Mouse (Mus musculus) CH12.LX (cell line): ENCODE measurements around the gene Dtnbp1. TPM values are rescaled to one million over a fixed set of nuclear protein-coding genes. Genes with fewer than 3 reads are reported as not detected.

ENCODE experiments used
- DNase-seq: peaks from one replicate; pipeline ENCODE4 v3.0.0-alpha.2; 2013; ENCODE audit errors: extremely low read depth
- H3K27ac ChIP-seq: 2 replicates; pipeline ENCODE4 v1.5.1; 2012; ENCODE audit warnings: low read depth, mild to moderate bottlenecking, control low read depth, moderate library complexity; ENCODE audit not compliant: insufficient read depth
- H3K27me3 ChIP-seq: replicated peaks from 2 replicates; pipeline ENCODE3; 2012; ENCODE audit warnings: inconsistent platforms
- H3K36me3 ChIP-seq, 2 experiments: replicated peaks in 1 of 2; 2 replicates each; pipeline versions ENCODE3 to v1.6.1; 2012; ENCODE audit warnings: inconsistent platforms in 1 of 2, low read length in 1 of 2, mild to moderate bottlenecking in 1 of 2, mixed read lengths in 1 of 2, moderate library complexity in 1 of 2; ENCODE audit not compliant: control insufficient read depth in 1 of 2, insufficient read depth in 1 of 2
- H3K4me1 ChIP-seq, 2 experiments: 2 replicates each; pipeline ENCODE4 v1.6.1; 2012; ENCODE audit warnings: inconsistent platforms in 1 of 2, moderate library complexity in 1 of 2; ENCODE audit not compliant: insufficient read depth in 2 of 2, control insufficient read depth in 1 of 2
- H3K4me2 ChIP-seq: 2 replicates; pipeline ENCODE4 v1.6.1; 2012; ENCODE audit warnings: low read depth, mild to moderate bottlenecking, control low read depth; ENCODE audit not compliant: poor library complexity, insufficient read depth, severe bottlenecking
- H3K4me3 ChIP-seq, 3 experiments: fragments of 150-350 bp in 1 of 3; sonication (generic) in 1 of 3; replicated peaks in 1 of 3; 2 replicates each; pipeline versions ENCODE3 to v1.5.1; 2011 to 2012; ENCODE audit warnings: low read depth in 2 of 3, low read length in 2 of 3, mild to moderate bottlenecking in 2 of 3, moderate library complexity in 2 of 3, control low read depth in 1 of 3, improper control_type of control experiment in 1 of 3, inconsistent platforms in 1 of 3, mixed read lengths in 1 of 3; ENCODE audit not compliant: poor library complexity in 1 of 3
- H3K79me2 ChIP-seq: replicated peaks from 2 replicates; pipeline ENCODE4 v1.6.1; 2012; ENCODE audit warnings: mild to moderate bottlenecking, moderate library complexity; ENCODE audit not compliant: control insufficient read depth, poor library complexity, insufficient read depth, severe bottlenecking; ENCODE audit errors: extremely low read depth
- H3K9ac ChIP-seq: 2 replicates; pipeline ENCODE4 v1.6.1; 2012; ENCODE audit warnings: low read depth, mild to moderate bottlenecking, control low read depth, moderate library complexity; ENCODE audit not compliant: insufficient read depth
- H3K9me3 ChIP-seq: replicated peaks from 2 replicates; pipeline ENCODE3; 2012; ENCODE audit warnings: low read length, inconsistent platforms, mixed read lengths
- BHLHE40 ChIP-seq: IDR thresholded peaks from 2 replicates; pipeline ENCODE4 v1.6.1; 2011; ENCODE audit warnings: mild to moderate bottlenecking, low read depth, low read length, improper control_type of control experiment
- CHD1 ChIP-seq: IDR thresholded peaks from 2 replicates; pipeline ENCODE4 v1.6.1; 2012; ENCODE audit warnings: low read depth, low read length, improper control_type of control experiment, inconsistent platforms
- CTCF ChIP-seq, 2 experiments: IDR thresholded peaks in 1 of 2; conservative IDR thresholded peaks in 1 of 2; 2 replicates each; pipeline ENCODE4 v1.5.1; 2011 to 2012; ENCODE audit warnings: low read depth in 2 of 2, low read length in 2 of 2, improper control_type of control experiment in 1 of 2, inconsistent platforms in 1 of 2, mild to moderate bottlenecking in 1 of 2, moderate library complexity in 1 of 2
- ELF1 ChIP-seq: IDR thresholded peaks from 2 replicates; pipeline ENCODE4 v1.6.1; 2014; ENCODE audit warnings: low read depth, mild to moderate bottlenecking, inconsistent platforms, low read length, improper control_type of control experiment
- ETS1 ChIP-seq: conservative IDR thresholded peaks from 2 replicates; pipeline ENCODE4 v1.6.1; 2012; ENCODE audit warnings: low read depth, mild to moderate bottlenecking, inconsistent platforms, low read length, improper control_type of control experiment, moderate library complexity
- JUN ChIP-seq: IDR thresholded peaks from 2 replicates; pipeline ENCODE4 v1.6.1; 2011; ENCODE audit warnings: low read depth, mild to moderate bottlenecking, low read length, improper control_type of control experiment, moderate library complexity; ENCODE audit not compliant: insufficient read depth
- KAT2A ChIP-seq: IDR thresholded peaks from 2 replicates; pipeline ENCODE4 v1.6.1; 2012; ENCODE audit warnings: low read length, improper control_type of control experiment, inconsistent platforms; ENCODE audit not compliant: insufficient replicate concordance
- MEF2A ChIP-seq: IDR thresholded peaks from 2 replicates; pipeline ENCODE4 v1.6.1; 2014; ENCODE audit warnings: low read depth, mild to moderate bottlenecking, inconsistent platforms, low read length, improper control_type of control experiment, borderline replicate concordance
- MYC ChIP-seq: IDR thresholded peaks from 2 replicates; pipeline ENCODE4 v1.6.1; 2011; ENCODE audit warnings: low read depth, mild to moderate bottlenecking, improper control_type of control experiment, low read length
- NELFE ChIP-seq: IDR thresholded peaks from 2 replicates; pipeline ENCODE4 v1.6.1; 2011; ENCODE audit warnings: low read depth, low read length, improper control_type of control experiment
- NRF1 ChIP-seq: IDR thresholded peaks from 2 replicates; pipeline ENCODE4 v1.6.1; 2014; ENCODE audit warnings: low read depth, mild to moderate bottlenecking, inconsistent platforms, low read length, improper control_type of control experiment, moderate library complexity
- POLR2A ChIP-seq: IDR thresholded peaks from 2 replicates; pipeline ENCODE4 v1.6.1; 2011; ENCODE audit warnings: low read depth, mild to moderate bottlenecking, improper control_type of control experiment, low read length
- RCOR1 ChIP-seq: conservative IDR thresholded peaks from 2 replicates; pipeline ENCODE4 v1.6.1; 2012; ENCODE audit warnings: low read depth, mild to moderate bottlenecking, inconsistent platforms, low read length, improper control_type of control experiment
- TCF12 ChIP-seq: IDR thresholded peaks from 2 replicates; pipeline ENCODE4 v1.6.1; 2014; ENCODE audit warnings: low read depth, mild to moderate bottlenecking, inconsistent platforms, low read length, improper control_type of control experiment
- USF1 ChIP-seq: IDR thresholded peaks from 2 replicates; pipeline ENCODE4 v1.6.1; 2014; ENCODE audit warnings: low read depth, mild to moderate bottlenecking, inconsistent platforms, low read length, improper control_type of control experiment
- ZC3H11A ChIP-seq: IDR thresholded peaks from 2 replicates; pipeline ENCODE4 v1.6.1; 2012; ENCODE audit warnings: low read depth, mild to moderate bottlenecking, inconsistent platforms, low read length, improper control_type of control experiment
- ZKSCAN1 ChIP-seq: IDR thresholded peaks from 2 replicates; pipeline ENCODE4 v1.6.1; 2012; ENCODE audit warnings: low read depth, inconsistent platforms, low read length, improper control_type of control experiment, borderline replicate concordance
- ZNF384 ChIP-seq: IDR thresholded peaks from 2 replicates; pipeline ENCODE4 v1.6.1; 2012; ENCODE audit warnings: low read depth, low read length, improper control_type of control experiment, inconsistent platforms
- dilution Hi-C: fragments of 300-500 bp; cut with MboI; formaldehyde crosslinking; loops from 2 replicates; pipeline ENCODE4 v1.14.3; 2020; ENCODE audit warnings: low sequenced_read_pairs; ENCODE audit not compliant: extremely low pct_unique_long_range_greater_than_20kb, extremely low pct_ligation_motif_present
- in situ Hi-C: fragments of 300-500 bp; cut with MboI; formaldehyde crosslinking; loops from 3 replicates; pipeline ENCODE4 v1.14.3; 2019; ENCODE audit warnings: low sequenced_read_pairs, low pct_ligation_motif_present, low pct_unique_long_range_greater_than_20kb, mixed read lengths
- polyA plus RNA-seq: library from polyadenylated mRNA; unstranded; fragments of >175 nt; gene quantifications from 2 replicates; pipeline ENCODE4 v1.2.1, GENCODE M21; 2012; ENCODE audit warnings: low read depth; ENCODE audit not compliant: insufficient read length
- total RNA-seq, 2 experiments: library from RNA; depleted of rRNA; stranded (reverse); fragments of 300-350 nt in 1 of 2; fragments of >200 nt in 1 of 2; gene quantifications; 2 replicates each; pipeline ENCODE4 v1.2.3; 2012 to 2014

Gene Dtnbp1
- total and polyA plus RNA-seq, 3 experiments: 32.4 to 69.2 (median 35.9) TPM

DNA sequence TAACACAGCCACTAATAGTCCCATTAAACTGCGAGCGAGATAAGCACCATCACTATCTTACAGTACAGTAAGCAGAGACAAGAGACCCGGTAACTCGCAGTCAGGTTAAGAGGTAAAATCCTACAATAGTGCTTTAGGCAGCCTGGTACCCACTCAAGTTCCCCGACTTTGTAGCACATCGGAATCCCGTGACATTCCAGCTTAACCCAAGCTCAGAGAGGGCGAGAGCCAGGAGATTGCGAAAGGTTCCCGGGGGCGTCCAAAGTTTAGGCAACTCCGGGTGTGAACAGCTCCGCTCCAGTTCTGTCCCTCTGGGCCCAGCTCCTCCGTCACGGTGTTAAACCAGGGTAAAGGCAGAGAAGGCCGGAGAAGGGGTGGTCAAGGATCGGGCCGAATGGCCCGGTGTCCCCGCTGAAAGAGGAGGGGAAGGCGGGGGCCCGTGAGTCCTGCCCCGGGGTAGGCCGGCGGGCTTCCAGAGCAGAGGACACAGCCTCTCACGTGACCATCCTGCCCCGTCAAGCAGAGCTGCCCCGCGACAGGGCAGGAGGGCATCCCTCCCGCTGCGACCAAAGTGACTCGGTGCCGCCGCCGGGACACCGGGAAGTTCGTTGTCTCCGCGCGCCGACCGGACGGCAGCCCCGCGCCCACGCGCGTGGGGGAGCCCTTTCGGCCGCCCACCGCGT lies 578 bp downstream of the Dtnbp1 start (continued):
- TF ChIP-seq ELF1 (no peak), ZKSCAN1 (no peak), KAT2A (no peak), POLR2A (no peak), NELFE (no peak; the same call in 1 of the 2 replicates), JUN (no peak), RCOR1 (no peak), ZC3H11A (no peak), USF1 (peak; percentile 77), TCF12 (peak; percentile 12; the same call in 1 of the 2 replicates), NRF1 (no peak)

DNA sequence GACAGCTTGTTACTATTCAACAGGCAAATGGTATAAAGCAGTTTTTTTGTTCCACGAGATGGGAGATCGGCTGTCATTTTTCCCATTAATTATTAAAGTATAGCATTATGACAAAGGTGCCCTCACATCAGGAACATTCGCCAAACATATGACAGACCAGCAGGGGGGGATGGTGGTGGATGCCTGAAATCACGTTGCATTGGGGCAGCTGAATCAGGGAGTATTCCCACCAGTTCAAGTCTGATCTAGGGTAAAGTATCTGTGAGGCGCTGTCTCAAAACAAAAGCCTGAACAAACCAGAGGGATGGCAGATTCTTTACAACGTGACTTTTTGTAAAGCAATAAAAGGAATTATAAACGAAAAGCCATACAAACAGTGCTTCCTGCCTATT lies 1.1 kb downstream of the Dtnbp1 start:
- Histone ChIP-seq H3K9me3 (no peaks in the 10 kb centered on the region), H3K79me2 (peaks cover 6% of the 10 kb centered on the region), H3K27me3 (no peaks in the 10 kb centered on the region), H3K36me3 (peaks cover 3 to 20% of the 10 kb centered on the region in 2 experiments), H3K4me1 (peaks cover 8 to 71% of the 10 kb centered on the region in 2 experiments), H3K27ac (no peak overlapping the region), H3K4me3 (peak overlapping the region; percentile 83 to 94 (median 84)), H3K9ac (peak overlapping the region; percentile 75), H3K4me2 (peak overlapping the region; percentile 72)
- dilution Hi-C loops: no loop called here
- DNase-seq: peak; percentile 66
- TF ChIP-seq BHLHE40 (peak; percentile 13; the same call in 1 of the 2 replicates), MYC (peak; percentile 29; the same call in 1 of the 2 replicates), ETS1 (0 out of 2 replicates have a peak, but pooled peaks have one; percentile 9), CTCF (conservative IDR thresholded peaks at IDR 0.05 in 1 of 2, IDR thresholded peaks at IDR 0.05 in 1 of 2; ENCODE audit: low read depth in 2 of 2, low read length in 2 of 2) (peak in 1 of 2 experiments; percentile 51; a peak in 3 of 4 replicates), CHD1 (no peak)
- in situ Hi-C loops: no loop called here

DNA sequence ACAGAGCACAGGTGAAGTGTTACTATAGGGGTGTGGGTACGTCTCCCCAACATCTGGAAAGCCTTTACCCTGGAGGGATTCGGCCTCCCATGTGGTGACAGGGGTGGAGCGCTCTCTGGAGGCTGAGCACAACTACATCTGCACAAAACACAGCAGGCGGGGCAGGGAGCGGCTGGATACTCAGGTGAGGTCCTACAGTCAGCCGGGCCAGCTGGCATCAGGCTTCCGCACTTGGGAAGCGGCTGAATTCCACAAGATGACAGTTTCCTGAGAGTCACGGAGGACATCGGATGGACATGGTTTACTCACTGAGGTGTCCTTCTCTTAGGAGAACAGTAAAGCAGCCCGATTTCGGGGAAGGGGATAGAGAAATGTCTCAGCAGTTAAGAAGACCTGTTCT lies 2.7 kb downstream of the Dtnbp1 start:
- Histone ChIP-seq H3K4me1 (peaks cover 8 to 70% of the 10 kb centered on the region in 2 experiments), H3K79me2 (peaks cover 13% of the 10 kb centered on the region), H3K27ac (no peak overlapping the region), H3K4me3 (no peak overlapping the region), H3K9ac (no peak overlapping the region), H3K9me3 (no peaks in the 10 kb centered on the region), H3K36me3 (peaks cover 3 to 25% of the 10 kb centered on the region in 2 experiments), H3K27me3 (no peaks in the 10 kb centered on the region), H3K4me2 (no peak overlapping the region)
- no peak for TF ChIP-seq MEF2A
- no peak for TF ChIP-seq TCF12
- no peak for TF ChIP-seq ZNF384
- no peak for TF ChIP-seq ZKSCAN1
- no peak for TF ChIP-seq ETS1
- in situ Hi-C loops (no loop called here), dilution Hi-C loops (no loop called here)
- DNase-seq: no peak
